Mouse (Mus musculus) gonadal fat pad, adult 2 months (tissue): ENCODE results near the gene Trim42. TPM values are rescaled to one million over a fixed set of nuclear protein-coding genes. Genes with fewer than 3 reads are reported as not detected.

ENCODE experiments used
- DNase-seq: peaks from one replicate; pipeline ENCODE4 v3.0.0-alpha.2; 2012; ENCODE audit warnings: low read depth
- polyA plus RNA-seq: library from polyadenylated mRNA; depleted of rRNA; stranded (reverse); fragments of >200 nt; gene quantifications from 2 replicates; pipeline ENCODE4 v1.2.3, GENCODE M21; 2012; rRNA removed

Trim42 gene
- polyA plus RNA-seq = 0.04 and 0.09 TPM in 2 replicates

- DNase-seq = no peak
These were observed at the start of gene Trim42 for GRCm38 (mm10) chr9:97369591-97369990. Trim42 (minus strand) TSS chr9:97369958.

- no peak for DNase-seq
These were observed 45.3 kb upstream of the Trim42 start for GRCm38 (mm10) chr9:97414876-97415668.

- no peak for DNase-seq
These were observed 38.4 kb upstream of the Trim42 start for GRCm38 (mm10) chr9:97408142-97408541.

- DNase-seq = no peak
These were observed 13.3 kb downstream of the Trim42 start for GRCm38 (mm10) chr9:97356441-97356840.

GRCm38 (mm10) chr9:97344767-97345297, 24.9 kb downstream of the Trim42 start:
- no peak for DNase-seq

GRCm38 (mm10) chr9:97341772-97342171, 28.0 kb downstream of the Trim42 start:
- DNase-seq = no peak

GRCm38 (mm10) chr9:97322846-97323245, 46.9 kb downstream of the Trim42 start:
- DNase-seq = no peak

GRCm38 (mm10) chr9:97322120-97322519, 47.6 kb downstream of the Trim42 start:
- DNase-seq = no peak

- DNase-seq = no peak
These were observed 54.2 kb downstream of the Trim42 start for GRCm38 (mm10) chr9:97315421-97316055.

GRCm38 (mm10) chr9:97311614-97312013, 58.1 kb downstream of the Trim42 start:
- DNase-seq = no peak

- no peak for DNase-seq
These were observed 60.2 kb downstream of the Trim42 start for GRCm38 (mm10) chr9:97309509-97310053.

- no peak for DNase-seq
These were observed 61.9 kb downstream of the Trim42 start for GRCm38 (mm10) chr9:97307705-97308485.
